Mouse (Mus musculus): ENCODE measurements around the gene Socs1.
"Not testable (repeated sequence)": the region's sequence is repeated elsewhere in the genome, so short reads cannot be mapped to it uniquely, and the experiment has no call there.

The Socs1 gene

GRCm38 (mm10) chr16:10785371-10786231, at the start of gene Socs1:
Socs1 (minus strand) TSS chr16:10785536.
- DNase-seq: peak; percentile 84 to 90

GRCm38 (mm10) chr16:10834542-10834910, 49.2 kb upstream of the Socs1 start:
- no peak for DNase-seq

GRCm38 (mm10) chr16:10828461-10828805, 43.1 kb upstream of the Socs1 start:
- no peak for DNase-seq

- no peak for DNase-seq
These were observed 42.6 kb upstream of the Socs1 start for GRCm38 (mm10) chr16:10827766-10828460.

- no peak for DNase-seq
These were observed 41.9 kb upstream of the Socs1 start for GRCm38 (mm10) chr16:10827269-10827668.

- DNase-seq: no peak
These were observed 40.5 kb upstream of the Socs1 start for GRCm38 (mm10) chr16:10825840-10826239.

- DNase-seq: no peak
These were observed 39.2 kb upstream of the Socs1 start for GRCm38 (mm10) chr16:10824536-10824935.

GRCm38 (mm10) chr16:10821387-10821786, 36.1 kb upstream of the Socs1 start:
- no peak for DNase-seq

- no peak for DNase-seq
These were observed 34.6 kb upstream of the Socs1 start for GRCm38 (mm10) chr16:10819966-10820365.

- DNase-seq: no peak
These were observed 33.3 kb upstream of the Socs1 start for GRCm38 (mm10) chr16:10818579-10819135.

GRCm38 (mm10) chr16:10814864-10815263, 29.5 kb upstream of the Socs1 start:
- DNase-seq: no peak

GRCm38 (mm10) chr16:10813726-10814125, 28.4 kb upstream of the Socs1 start:
- no peak for DNase-seq

- DNase-seq: no peak
These were observed 27.6 kb upstream of the Socs1 start, which contains the start of gene Gm11172 for GRCm38 (mm10) chr16:10812865-10813371. Gm11172 (plus strand) TSS chr16:10812915.

GRCm38 (mm10) chr16:10810376-10810775, 25.0 kb upstream of the Socs1 start:
- DNase-seq: peak; percentile 85 to 88

- no peak for DNase-seq
These were observed 20.6 kb upstream of the Socs1 start, which contains the start of gene Prm1 for GRCm38 (mm10) chr16:10805789-10806527. Prm1 (minus strand) TSS chr16:10805839.

- not testable (repeated sequence) for DNase-seq
These were observed 17.1 kb upstream of the Socs1 start for GRCm38 (mm10) chr16:10802420-10802819.

GRCm38 (mm10) chr16:10796034-10796433, 10.7 kb upstream of the Socs1 start, which contains the start of gene Prm2:
Prm2 (minus strand) TSS chr16:10796134.
- DNase-seq: no peak

GRCm38 (mm10) chr16:10790702-10791101, 5.4 kb upstream of the Socs1 start, which contains the start of gene Prm3:
Prm3 (minus strand) TSS chr16:10790914.
- no peak for DNase-seq

- no peak for DNase-seq
These were observed 3.5 kb upstream of the Socs1 start for GRCm38 (mm10) chr16:10788866-10789265.

GRCm38 (mm10) chr16:10788271-10788670, 2.9 kb upstream of the Socs1 start, which contains the start of gene Tnp2:
Tnp2 (minus strand) TSS chr16:10788660.
- DNase-seq: no peak

GRCm38 (mm10) chr16:10787548-10788058, 2.3 kb upstream of the Socs1 start:
- DNase-seq: no peak

All from cerebellum, postnatal 10 days (tissue).